Mouse (Mus musculus) brain, adult 2 months (tissue): ENCODE measurements around the gene Tmem91.

Experiments
- DNase-seq: peaks from one replicate; pipeline ENCODE4 v3.0.0; 2011; ENCODE audit warnings: low read depth, low spot score

The Tmem91 gene

DNA sequence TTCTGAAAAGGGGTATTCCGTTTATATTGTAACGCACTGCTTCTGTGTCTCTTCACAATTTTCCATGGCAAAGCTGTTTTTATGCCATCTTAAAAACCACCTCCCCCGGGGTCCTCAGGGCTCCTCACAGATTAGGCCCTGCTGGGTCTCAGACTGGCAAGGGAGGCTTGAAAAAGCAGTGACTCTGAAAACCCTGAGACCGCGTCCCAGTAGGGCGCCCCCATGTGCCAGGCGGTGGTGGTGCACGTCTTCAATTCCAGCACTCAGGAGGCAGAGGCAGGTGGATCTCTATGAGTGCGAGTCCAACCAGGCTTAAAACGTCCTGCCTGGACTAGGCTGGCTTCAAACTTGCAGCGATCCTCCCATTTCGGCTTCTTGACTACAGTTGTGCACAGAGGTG is 25.8 kb upstream of the Tmem91 start:
- no peak for DNase-seq

DNA sequence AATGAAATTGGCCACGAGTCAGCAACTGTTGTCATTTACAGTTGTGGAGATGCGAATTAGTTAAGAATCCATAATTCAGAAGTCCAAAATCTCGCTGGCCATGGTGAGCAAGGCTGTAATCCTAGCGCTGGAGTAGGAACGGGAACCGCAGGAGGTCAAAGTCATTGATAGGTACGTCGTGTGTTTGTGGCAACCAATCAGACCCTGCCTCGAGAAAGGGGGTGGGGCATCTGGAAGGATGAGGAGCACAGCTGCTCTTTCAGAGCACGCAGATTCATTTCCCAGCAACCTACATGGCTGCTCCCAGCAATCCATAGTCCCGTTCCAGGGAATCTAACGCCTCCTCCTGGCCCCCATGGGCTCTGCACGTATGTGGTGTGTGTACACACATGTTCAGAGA is 24.9 kb upstream of the Tmem91 start:
- no peak for DNase-seq

DNA sequence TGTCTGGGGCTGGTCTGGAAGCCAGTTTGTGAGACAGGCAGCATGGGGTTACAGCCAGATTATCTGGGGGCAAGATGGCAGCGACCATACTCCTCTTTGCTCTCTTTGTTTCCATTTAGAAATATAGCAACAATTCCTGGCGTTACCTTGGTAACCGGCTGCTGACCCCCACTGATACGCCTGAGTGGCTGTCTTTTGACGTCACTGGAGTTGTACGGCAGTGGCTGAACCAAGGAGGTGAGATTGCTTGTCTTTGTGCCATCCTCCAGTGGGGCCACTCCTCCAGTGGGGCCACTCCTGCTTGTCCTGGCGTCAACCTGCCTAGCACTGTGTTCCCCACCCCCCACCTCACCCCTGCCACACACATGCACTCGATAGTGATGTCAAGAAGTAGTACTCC is 19.1 kb upstream of the Tmem91 start:
- DNase-seq, result no peak

DNA sequence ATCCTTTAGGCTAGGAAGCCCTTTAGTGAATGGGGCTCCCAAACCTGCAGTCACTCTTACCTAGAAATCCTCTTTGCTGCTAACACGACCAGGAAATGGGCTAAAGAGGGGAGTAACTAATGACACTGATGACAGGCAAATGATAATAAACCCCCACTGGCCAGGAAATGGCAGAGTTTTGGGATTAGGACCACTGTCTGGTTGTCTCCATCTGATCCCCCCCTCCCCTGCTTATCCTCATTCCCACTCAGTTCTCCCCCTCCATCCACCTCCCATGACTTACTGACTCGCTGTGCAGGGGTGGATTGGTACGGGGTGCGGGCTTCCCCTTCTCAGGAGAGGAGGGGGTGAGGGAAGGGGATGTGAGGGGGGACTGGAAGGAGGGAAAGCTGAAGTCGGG is 15.1 kb upstream of the Tmem91 start:
- no peak for DNase-seq

DNA sequence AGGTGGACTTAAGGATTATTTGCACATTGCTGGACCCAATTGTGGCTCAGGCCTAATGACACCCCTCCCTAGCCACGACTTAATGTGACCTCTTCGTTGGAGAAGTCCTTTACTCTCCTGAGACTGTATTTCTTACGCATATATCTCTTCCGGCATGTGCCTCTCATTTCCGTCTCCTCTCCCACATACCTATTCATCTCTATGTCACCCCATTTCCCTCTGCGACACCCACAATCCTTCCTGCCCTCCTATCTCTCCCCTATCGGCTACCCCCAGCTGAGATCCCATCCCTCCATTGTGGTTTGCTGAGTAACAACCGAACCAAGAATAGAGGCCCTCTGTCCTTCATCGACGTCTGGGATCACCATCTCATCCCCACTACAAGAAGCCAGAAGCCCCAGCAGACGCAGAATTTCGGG is 14.6 kb upstream of the Tmem91 start:
- DNase-seq, result no peak

DNA sequence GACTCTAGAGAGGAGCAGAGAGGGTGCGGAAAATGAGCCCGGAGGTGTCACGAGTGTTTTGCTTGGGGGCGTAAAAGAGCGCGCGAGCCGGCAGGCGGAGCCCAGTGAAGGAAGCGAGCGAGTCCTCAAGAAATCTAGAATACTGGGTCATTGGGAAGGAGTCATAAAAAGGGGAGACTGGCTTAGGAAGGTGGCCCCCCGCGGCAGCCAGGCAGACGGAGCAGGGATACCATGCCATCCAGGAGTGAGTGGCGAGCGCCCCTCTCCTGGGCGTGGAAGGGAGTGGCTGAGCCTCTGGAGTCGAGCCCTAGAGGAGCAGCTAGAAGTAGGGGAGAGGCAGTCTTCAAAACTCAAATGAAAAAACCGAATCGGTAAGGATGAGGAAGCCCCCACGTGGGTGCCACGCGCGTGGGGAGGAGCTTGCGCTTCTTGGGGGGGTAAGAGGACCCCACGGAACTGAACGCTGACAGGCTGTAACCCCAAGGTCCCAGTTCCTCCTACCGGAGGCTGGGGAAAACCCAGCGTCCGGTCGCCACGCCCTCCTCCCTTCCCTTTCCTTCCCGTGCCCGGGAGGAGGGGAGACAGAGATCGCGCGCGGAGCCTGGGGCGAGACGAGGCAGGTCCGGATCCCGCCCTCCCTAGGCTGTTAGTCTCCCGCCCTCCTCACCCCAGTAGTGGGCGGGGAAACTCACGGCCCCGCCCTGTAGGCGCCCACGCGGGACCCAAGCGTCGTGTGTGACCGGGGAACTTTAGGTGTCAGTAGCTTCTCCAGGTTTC is 14.0 kb upstream of the Tmem91 start:
- peak; percentile 42 for DNase-seq

DNA sequence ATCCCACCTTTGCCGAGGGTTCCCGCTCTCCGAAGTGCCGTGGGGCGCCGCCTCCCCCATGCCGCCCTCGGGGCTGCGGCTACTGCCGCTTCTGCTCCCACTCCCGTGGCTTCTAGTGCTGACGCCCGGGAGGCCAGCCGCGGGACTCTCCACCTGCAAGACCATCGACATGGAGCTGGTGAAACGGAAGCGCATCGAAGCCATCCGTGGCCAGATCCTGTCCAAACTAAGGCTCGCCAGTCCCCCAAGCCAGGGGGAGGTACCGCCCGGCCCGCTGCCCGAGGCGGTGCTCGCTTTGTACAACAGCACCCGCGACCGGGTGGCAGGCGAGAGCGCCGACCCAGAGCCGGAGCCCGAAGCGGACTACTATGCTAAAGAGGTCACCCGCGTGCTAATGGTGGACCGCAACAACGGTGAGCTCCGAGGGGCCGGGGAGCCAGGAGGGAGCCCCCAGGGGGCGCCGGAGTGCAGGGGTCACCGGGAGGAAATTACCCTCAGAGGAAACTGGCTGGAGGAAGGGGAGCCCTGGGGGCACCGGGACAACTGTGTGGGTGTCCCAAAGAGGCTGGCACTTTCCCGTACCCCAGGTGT is 12.9 kb upstream of the Tmem91 start:
- DNase-seq, result no peak

DNA sequence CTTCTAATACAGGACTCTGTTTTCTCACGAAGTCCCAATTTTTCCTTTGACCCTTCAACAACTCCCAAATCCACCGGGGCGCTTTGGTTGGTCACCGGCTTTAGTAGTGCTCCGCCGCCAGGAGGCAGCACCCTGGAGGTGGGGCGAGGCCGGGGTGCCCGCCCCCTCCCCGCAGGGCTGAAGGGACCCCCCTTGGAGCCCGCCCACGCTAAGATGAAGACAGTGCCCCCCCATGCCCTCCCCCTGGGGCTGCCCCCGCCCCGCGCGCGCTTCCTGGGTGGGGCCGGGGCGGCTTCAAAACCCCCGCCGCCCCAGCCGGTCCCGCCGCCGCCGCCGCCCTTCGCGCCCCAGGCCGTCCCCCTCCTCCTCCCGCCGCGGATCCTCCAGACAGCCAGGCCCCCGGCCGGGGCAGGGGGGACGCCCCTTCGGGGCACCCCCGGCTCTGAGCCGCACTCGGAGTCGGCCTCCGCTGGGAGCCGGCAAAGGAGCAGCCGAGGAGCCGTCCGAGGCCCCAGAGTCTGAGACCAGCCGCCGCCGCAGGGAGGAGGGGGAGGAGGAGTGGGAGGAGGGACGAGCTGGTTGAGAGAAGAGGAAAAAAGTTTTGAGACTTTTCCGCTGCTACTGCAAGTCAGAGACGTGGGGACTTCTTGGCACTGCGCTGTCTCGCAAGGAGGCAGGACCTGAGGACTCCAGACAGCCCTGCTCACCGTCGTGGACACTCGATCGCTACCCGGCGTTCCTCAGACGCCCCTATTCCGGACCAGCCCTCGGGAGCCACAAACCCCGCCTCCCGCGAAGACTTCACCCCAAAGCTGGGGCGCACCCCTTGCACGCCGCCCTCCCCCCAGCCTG is 11.9 kb upstream of the Tmem91 start, which contains the start of gene Tgfb1:
Gene Tgfb1 (plus strand): TSS at position 323 of the 852 bp plus-strand sequence.
- peak; percentile 32 for DNase-seq

DNA sequence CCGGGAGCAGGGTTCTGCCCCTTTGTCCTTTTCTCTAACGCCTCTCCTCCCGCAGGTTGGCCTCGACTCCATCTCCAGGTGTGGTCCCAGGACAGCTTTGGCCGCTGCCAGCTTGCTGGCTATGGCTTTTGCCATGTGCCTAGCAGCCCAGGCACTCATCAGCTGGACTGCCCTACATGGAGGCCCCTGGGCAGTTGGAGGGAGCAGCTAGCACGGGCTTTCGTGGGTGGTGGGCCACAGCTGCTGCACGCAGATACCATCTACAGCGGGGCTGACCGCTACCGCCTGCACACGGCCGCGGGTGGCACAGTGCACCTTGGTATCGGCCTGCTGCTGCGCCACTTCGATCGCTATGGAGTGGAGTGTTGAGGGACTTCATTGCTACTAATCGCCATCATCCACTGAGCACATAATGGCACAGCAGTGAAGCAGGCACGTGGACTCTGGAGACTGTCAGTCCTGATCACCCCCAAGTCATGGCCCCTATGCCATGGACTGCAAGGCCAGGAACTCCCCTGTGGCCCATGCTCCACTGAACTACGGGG is 11.0 kb upstream of the Tmem91 start:
- DNase-seq, result no peak

DNA sequence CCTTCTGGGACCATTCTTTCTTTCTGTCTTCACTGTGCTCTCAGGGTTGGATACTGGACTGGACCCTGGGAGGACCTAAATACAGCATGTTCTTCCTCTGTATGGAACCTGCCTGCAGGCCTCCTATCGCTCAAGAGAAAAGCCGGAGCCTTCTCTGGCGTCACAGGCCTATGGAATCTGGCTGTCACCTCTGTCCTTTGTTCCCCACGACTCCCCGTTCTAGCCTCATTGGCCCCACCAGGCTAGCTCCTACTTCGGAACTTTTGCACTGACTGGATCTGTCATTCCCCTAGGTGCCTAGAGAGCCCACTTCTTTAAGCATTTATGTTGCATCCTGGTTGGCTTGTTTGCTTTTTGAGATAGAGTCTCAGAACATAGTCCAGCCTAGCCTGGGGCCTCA is 9.7 kb upstream of the Tmem91 start:
- DNase-seq, result no peak

DNA sequence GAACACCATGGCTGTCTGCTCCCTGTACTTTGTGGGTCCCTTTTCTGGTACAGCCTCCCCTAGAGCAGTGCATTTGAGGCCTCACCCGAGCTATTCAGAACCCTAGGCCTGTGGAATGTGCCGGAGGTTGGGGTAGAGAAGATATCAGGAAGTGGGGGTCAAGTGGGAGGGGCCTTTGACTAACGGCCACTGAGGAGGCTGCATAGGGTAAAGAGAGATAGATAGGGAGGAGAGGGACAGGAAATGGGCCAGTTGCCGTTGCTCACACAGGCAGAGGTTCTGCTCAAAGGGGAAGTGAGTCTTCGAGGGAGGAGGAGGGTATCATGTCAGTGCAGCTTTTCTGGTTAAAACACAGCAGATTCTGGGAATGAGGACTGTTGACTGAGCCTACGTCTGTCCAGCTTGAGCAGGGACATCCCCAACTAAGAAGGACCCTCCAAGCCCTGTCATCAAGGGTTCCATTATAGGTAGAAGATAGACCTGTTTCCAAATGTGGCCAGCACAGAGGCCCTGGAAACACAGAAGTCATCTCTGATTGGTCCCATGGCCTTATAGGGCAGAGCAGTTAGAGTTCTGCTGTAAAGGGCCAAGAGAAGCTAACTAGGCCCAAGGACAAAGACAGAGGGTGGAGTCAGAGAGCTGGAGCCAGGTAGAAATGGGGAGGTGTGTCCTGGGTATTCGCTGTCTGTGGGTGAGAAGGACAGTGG is 8.7 kb upstream of the Tmem91 start:
- peak; percentile 17 for DNase-seq

DNA sequence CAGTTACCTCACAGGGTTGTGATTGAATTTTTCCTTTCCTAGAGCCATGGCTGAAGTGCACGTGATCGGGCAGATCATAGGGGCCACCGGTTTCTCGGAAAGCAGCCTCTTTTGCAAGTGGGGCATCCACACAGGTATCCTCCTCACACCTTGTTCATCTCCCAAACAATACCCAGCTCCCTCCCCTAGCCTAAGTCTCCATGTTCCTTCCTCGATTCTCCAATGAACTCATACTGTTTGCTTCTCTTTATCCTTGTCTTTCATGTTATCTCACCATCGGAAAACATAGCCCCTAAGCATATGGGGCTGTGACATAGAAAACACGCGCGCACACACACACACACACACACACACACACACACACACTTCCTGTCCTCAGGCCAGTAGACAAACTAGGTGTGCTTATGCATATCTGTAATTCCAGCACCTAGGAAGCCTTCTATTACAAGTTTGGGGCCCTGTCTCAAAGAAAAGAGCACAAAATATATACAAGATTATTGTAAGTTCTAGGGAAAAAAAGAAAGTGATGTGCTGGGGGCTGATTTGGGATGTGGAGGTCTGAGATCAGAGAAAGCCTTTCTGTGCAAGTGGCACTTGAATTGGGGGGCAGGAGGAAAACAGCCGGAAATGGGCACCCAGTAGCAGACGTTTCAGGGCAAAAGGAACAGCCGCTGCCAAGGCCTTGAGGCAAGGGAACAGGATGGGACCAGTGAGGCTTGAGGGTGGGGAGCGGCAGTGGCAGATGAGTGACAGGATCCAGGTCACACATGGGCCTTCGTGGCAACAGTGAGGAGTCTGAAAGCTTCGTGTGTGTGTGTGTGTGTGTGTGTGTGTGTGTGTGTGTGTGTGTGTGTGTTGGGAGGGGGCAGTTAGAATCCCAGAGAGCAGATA is 6.6 kb upstream of the Tmem91 start:
- no peak for DNase-seq

DNA sequence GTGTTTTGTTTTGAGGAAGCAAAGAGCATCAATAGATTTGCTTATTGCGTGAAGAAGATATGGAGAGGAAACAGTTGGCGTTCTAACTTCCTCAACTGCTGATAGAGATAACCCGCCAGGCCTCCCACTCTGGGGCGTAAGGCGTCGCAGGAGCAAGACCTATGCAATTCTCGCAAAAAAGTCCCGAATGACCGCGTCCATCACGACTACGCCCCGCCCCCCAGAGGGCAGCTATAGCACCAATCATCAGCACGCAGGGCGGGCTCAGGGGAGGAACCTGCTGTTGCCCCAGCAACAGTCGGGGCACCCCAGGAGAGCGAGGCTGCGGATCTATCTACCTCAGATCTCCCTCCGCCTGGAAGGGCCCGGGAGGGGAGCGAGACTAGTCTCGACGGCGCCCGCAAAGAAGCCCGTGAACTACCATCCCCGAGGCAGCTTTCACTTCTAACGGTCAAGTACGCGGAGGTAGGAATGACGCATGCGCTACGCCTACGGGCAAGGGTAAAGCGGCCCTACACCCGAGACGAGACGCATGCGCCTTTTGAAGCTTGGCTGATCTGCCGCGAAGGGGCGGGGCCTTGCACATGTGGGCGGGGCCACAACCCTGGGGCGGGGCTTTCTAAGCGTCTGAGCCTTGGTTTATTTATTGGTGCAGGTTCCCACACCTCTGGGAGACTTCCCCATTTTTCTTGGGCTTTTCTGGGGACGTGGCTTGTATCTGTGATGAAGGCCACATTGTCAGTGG is 5.7 kb upstream of the Tmem91 start, which contains the start of gene B9d2:
Gene B9d2 (plus strand): TSS at position 267 of the 745 bp plus-strand sequence.
- peak; percentile 97 for DNase-seq

DNA sequence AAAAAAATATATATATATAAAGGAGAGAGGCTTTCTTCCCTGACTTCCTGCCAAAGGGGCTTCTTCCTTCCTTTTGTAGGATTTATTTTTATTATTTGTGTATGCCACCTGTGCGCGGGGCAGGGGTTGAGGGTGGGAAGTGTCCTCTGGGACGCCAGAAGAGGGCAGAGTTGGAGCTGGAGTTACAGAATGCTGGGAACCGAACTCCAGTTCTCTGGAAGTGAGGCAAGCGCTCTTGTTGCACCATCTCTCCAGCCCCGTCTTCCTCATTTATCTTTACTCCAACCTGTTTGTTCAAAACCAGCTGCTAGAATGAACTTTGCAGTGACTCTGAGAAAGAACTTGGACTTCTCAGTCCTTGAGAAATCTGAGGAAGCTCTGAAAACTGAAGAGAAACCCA is 5.0 kb upstream of the Tmem91 start:
- DNase-seq, result peak; percentile 35

DNA sequence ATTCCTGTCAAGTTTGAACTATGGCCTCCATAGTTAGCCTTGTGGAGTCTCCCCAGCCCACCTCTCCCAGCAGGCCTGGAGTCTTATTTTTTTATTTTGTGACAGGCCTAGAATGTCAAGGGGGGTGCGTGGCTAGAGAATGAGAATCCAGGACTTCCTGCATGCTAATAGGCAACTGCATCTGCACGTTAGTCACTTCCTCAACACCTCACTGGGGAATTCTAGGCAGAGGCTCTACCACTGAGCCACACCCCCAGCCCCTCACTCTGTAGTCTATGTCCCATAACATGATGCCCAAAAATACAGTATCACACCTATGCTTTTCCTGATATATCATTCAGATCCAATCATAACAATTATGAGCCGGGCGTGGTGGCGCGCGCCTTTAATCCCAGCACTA is 2.0 kb upstream of the Tmem91 start:
- DNase-seq, result no peak

DNA sequence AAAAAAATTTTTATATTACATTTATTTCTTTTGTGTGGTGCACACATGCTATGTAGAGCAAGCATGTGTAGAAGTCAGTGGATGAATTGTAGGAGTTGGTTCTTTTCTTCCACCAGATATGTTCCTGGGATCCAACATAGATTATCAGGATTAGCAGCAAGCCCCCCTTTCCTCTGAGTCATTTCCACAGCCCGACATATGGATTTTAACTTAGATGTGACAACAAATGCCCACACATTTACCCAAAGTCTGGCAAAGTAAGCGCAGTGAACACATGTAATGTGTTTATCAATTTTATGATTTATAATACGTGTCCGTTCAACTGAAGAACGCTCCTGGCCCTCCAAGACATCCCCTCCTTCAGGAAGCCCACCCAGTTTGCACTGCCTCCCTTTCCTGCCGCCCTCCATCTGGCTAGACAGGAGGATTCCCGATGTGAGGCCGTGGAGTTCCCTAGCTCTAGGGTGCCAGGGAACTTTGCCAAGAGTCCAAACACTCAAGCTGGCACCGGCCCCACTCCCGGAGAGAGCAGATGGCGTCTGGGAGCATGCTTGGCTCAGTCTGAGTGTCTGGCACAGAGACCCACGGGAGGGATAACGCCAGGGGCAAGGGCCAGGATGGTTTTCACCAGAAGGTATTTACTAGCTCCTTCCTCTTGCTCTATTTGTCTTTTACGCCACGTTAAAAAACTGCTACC is 1.3 kb upstream of the Tmem91 start:
- DNase-seq, result peak; percentile 97

DNA sequence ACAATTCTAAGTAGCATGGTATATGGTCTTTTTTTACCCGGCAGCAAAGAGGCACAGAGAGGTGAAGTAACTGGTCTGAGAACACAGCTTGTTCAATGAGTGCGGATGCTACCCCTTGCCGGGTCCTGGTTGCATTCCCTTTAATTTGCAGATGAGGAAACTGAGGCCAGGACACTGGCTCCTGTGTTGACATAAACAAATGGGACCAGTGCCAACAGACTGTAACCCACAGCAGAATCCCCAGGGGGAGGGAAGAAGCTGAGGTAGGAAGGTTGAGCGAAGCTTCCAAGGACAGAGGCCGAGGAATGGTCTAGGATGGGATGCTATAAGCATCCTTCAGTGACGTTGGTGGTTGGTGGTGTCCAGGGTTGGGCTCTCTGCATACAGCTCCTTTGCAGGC is 439 bp upstream of the Tmem91 start:
- DNase-seq, result no peak

DNA sequence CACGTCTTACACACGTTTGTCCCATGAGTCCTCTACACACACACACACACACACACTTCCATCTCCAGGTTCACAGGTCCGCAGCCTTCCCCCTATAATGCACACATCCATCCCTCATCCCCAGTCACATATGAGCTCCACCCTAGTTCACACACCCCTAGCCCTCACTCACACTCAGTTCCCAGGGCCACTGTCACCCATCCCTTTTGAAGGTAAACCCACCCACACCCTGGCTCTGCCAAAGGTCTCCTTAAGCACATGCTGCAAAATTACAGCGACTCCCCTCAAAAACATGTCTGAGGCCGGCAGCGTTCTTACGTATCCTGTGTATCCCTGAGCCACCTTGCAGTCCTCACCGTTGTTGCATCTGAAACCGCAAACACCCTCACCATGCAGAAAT is 669 bp downstream of the Tmem91 start:
- peak; percentile 31 for DNase-seq

DNA sequence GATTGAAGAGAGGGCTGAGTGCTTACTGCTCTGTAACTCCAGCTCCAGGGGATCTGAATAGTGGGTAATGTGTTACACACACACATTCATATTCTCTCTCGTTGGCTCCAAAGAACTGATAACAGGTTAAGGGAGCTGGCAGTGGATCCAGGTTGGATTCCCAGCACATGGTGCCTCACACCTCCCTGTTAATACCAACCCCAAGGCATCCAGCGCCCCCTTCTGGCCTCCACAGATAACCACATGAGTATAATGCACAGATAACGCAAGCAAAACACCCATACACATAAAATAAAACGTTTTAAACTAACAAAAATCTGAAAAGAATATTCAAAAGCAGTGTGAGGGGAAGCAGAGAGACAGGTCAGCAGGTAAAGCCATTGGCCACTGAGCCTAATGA is 2.5 kb downstream of the Tmem91 start:
- DNase-seq, result no peak
